Mouse (Mus musculus): ENCODE data around the gene Atp6ap1. TPM values are rescaled to one million over a fixed set of nuclear protein-coding genes. Genes with fewer than 3 reads are reported as not detected.

The Atp6ap1 gene
- polyA plus RNA-seq (2015; fragmentation: Nextera tagmentation; extraction: Ambion mirVana): 126 and 131 TPM in 2 replicates

- peak within 1 kb of the TSS; percentile 84 for H3K9ac ChIP-seq (ENCODE audit: low read length)
- H3K9me3 ChIP-seq (replicated peaks; ENCODE audit: control insufficient read depth, low read length): no peaks in the 10 kb centered on the region
- H3K4me3 ChIP-seq (ENCODE audit: low read length): peak within 1 kb of the TSS; percentile 73
- H3K27ac ChIP-seq (ENCODE audit: low read length): peak within 1 kb of the TSS; percentile 62
- H3K27me3 ChIP-seq (ENCODE audit: control insufficient read depth, insufficient read depth, low read length): no peaks in the 10 kb centered on the region
- peak within 1 kb of the TSS; percentile 73 for H3K4me2 ChIP-seq (ENCODE audit: low read depth, low read length)
- H3K4me1 ChIP-seq (ENCODE audit: control insufficient read depth, insufficient read depth, low read length): 0 out of 2 replicates have a peak, but pooled peaks cover 3% of the 10 kb centered on the region
- H3K36me3 ChIP-seq (ENCODE audit: control insufficient read depth, insufficient read depth): peaks cover 6% of the 10 kb centered on the region; the same call in 1 of the 2 replicates
- WGBS: 14% methylated on average over 37 of the region's 37 CpGs
- ATAC-seq (replicated peaks; ENCODE audit: extremely low read depth, insufficient read depth, low FRiP score): peak; percentile 97
Measured at GRCm38 (mm10) chrX:74296538-74297448, at the start of gene Atp6ap1. Atp6ap1 (plus strand) TSS chrX:74297097.

GRCm38 (mm10) chrX:74248651-74249050 is 48.2 kb upstream of the Atp6ap1 start:
- Histone ChIP-seq H3K27ac (ENCODE audit: low read length) (peak overlapping the region; percentile 81), H3K9ac (ENCODE audit: low read length) (peak overlapping the region; percentile 76), H3K4me1 (ENCODE audit: control insufficient read depth, insufficient read depth, low read length) (peaks cover 2% of the 10 kb centered on the region; the same call in 1 of the 2 replicates), H3K9me3 (replicated peaks; ENCODE audit: control insufficient read depth, low read length) (no peaks in the 10 kb centered on the region), H3K36me3 (ENCODE audit: control insufficient read depth, insufficient read depth) (no peaks in the 10 kb centered on the region), H3K4me2 (ENCODE audit: low read depth, low read length) (peak overlapping the region; percentile 68), H3K27me3 (ENCODE audit: control insufficient read depth, insufficient read depth, low read length) (no peaks in the 10 kb centered on the region), H3K4me3 (ENCODE audit: low read length) (peak overlapping the region; percentile 51)
- no peak for ATAC-seq (replicated peaks; ENCODE audit: extremely low read depth, insufficient read depth, low FRiP score)
- WGBS: 5% methylated on average over 3 of the region's 3 CpGs

GRCm38 (mm10) chrX:74249615-74250014 is 47.3 kb upstream of the Atp6ap1 start, which contains the start of gene Flna:
Flna (minus strand) TSS chrX:74249820.
- Histone ChIP-seq H3K4me3 (ENCODE audit: low read length) (peak within 1 kb of the TSS; percentile 51), H3K36me3 (ENCODE audit: control insufficient read depth, insufficient read depth) (no peaks in the 10 kb centered on the region), H3K9me3 (replicated peaks; ENCODE audit: control insufficient read depth, low read length) (no peaks in the 10 kb centered on the region), H3K4me2 (ENCODE audit: low read depth, low read length) (peak within 1 kb of the TSS; percentile 68), H3K9ac (ENCODE audit: low read length) (peak within 1 kb of the TSS; percentile 76), H3K27me3 (ENCODE audit: control insufficient read depth, insufficient read depth, low read length) (no peaks in the 10 kb centered on the region), H3K4me1 (ENCODE audit: control insufficient read depth, insufficient read depth, low read length) (peaks cover 2% of the 10 kb centered on the region; the same call in 1 of the 2 replicates), H3K27ac (ENCODE audit: low read length) (peak within 1 kb of the TSS; percentile 81)
- no peak for ATAC-seq (replicated peaks; ENCODE audit: extremely low read depth, insufficient read depth, low FRiP score)
- 15% methylated on average over 38 of the region's 38 CpGs for WGBS

- H3K36me3 ChIP-seq (ENCODE audit: control insufficient read depth, insufficient read depth): peaks cover 7% of the 10 kb centered on the region
- no peaks in the 10 kb centered on the region for H3K9me3 ChIP-seq (replicated peaks; ENCODE audit: control insufficient read depth, low read length)
- WGBS: 18% methylated on average over 39 of the region's 39 CpGs
- peak within 1 kb of the TSS; percentile 82 for H3K9ac ChIP-seq (ENCODE audit: low read length)
- peak within 1 kb of the TSS; percentile 69 for H3K4me3 ChIP-seq (ENCODE audit: low read length)
- peaks cover 3% of the 10 kb centered on the region; the same call in 1 of the 2 replicates for H3K4me1 ChIP-seq (ENCODE audit: control insufficient read depth, insufficient read depth, low read length)
- peak within 1 kb of the TSS; percentile 74 for H3K4me2 ChIP-seq (ENCODE audit: low read depth, low read length)
- no peaks in the 10 kb centered on the region for H3K27me3 ChIP-seq (ENCODE audit: control insufficient read depth, insufficient read depth, low read length)
- H3K27ac ChIP-seq (ENCODE audit: low read length): peak within 1 kb of the TSS; percentile 91
- peak; percentile 96 for ATAC-seq (replicated peaks; ENCODE audit: extremely low read depth, insufficient read depth, low FRiP score)
Measured at GRCm38 (mm10) chrX:74254153-74254887, 42.6 kb upstream of the Atp6ap1 start, which contains the start of gene Emd. Emd (plus strand) TSS chrX:74254687.

- Histone ChIP-seq H3K9me3 (replicated peaks; ENCODE audit: control insufficient read depth, low read length) (no peaks in the 10 kb centered on the region), H3K9ac (ENCODE audit: low read length) (peak overlapping the region; percentile 82), H3K4me1 (ENCODE audit: control insufficient read depth, insufficient read depth, low read length) (peaks cover 3% of the 10 kb centered on the region; the same call in 1 of the 2 replicates), H3K4me2 (ENCODE audit: low read depth, low read length) (peak overlapping the region; percentile 74), H3K27me3 (ENCODE audit: control insufficient read depth, insufficient read depth, low read length) (no peaks in the 10 kb centered on the region), H3K27ac (ENCODE audit: low read length) (peak overlapping the region; percentile 91), H3K36me3 (ENCODE audit: control insufficient read depth, insufficient read depth) (peaks cover 7% of the 10 kb centered on the region), H3K4me3 (ENCODE audit: low read length) (peak overlapping the region; percentile 69)
- 18% methylated on average over 31 of the region's 31 CpGs for WGBS
- ATAC-seq (replicated peaks; ENCODE audit: extremely low read depth, insufficient read depth, low FRiP score): no peak; the same call in 1 of the 2 replicates
Measured at GRCm38 (mm10) chrX:74254888-74255565, 41.9 kb upstream of the Atp6ap1 start.

GRCm38 (mm10) chrX:74257746-74258145 is 39.2 kb upstream of the Atp6ap1 start:
- WGBS: 91% methylated on average over 3 of the region's 3 CpGs
- H3K4me1 ChIP-seq (ENCODE audit: control insufficient read depth, insufficient read depth, low read length): peaks cover 3% of the 10 kb centered on the region; the same call in 1 of the 2 replicates
- H3K36me3 ChIP-seq (ENCODE audit: control insufficient read depth, insufficient read depth): peaks cover 7% of the 10 kb centered on the region
- no peak for ATAC-seq (replicated peaks; ENCODE audit: extremely low read depth, insufficient read depth, low FRiP score)
- no peak overlapping the region for H3K4me3 ChIP-seq (ENCODE audit: low read length)
- H3K9me3 ChIP-seq (replicated peaks; ENCODE audit: control insufficient read depth, low read length): no peaks in the 10 kb centered on the region
- no peak overlapping the region for H3K27ac ChIP-seq (ENCODE audit: low read length)
- no peak overlapping the region for H3K4me2 ChIP-seq (ENCODE audit: low read depth, low read length)
- H3K9ac ChIP-seq (ENCODE audit: low read length): no peak overlapping the region
- H3K27me3 ChIP-seq (ENCODE audit: control insufficient read depth, insufficient read depth, low read length): no peaks in the 10 kb centered on the region

- peak overlapping the region; percentile 62 for H3K9ac ChIP-seq (ENCODE audit: low read length)
- 25% methylated on average over 3 of the region's 3 CpGs for WGBS
- peak overlapping the region; percentile 72 for H3K4me3 ChIP-seq (ENCODE audit: low read length)
- H3K36me3 ChIP-seq (ENCODE audit: control insufficient read depth, insufficient read depth): peaks cover 3% of the 10 kb centered on the region; the same call in 1 of the 2 replicates
- no peaks in the 10 kb centered on the region for H3K27me3 ChIP-seq (ENCODE audit: control insufficient read depth, insufficient read depth, low read length)
- H3K4me2 ChIP-seq (ENCODE audit: low read depth, low read length): peak overlapping the region; percentile 55
- H3K4me1 ChIP-seq (ENCODE audit: control insufficient read depth, insufficient read depth, low read length): no peaks in the 10 kb centered on the region
- H3K27ac ChIP-seq (ENCODE audit: low read length): peak overlapping the region; percentile 90
- H3K9me3 ChIP-seq (replicated peaks; ENCODE audit: control insufficient read depth, low read length): no peaks in the 10 kb centered on the region
- ATAC-seq (replicated peaks; ENCODE audit: extremely low read depth, insufficient read depth, low FRiP score): peak; percentile 26
Measured at GRCm38 (mm10) chrX:74269736-74270061, 27.2 kb upstream of the Atp6ap1 start.

- Histone ChIP-seq H3K4me2 (ENCODE audit: low read depth, low read length) (peak within 1 kb of the TSS; percentile 71), H3K36me3 (ENCODE audit: control insufficient read depth, insufficient read depth) (peaks cover 3% of the 10 kb centered on the region; the same call in 1 of the 2 replicates), H3K27me3 (ENCODE audit: control insufficient read depth, insufficient read depth, low read length) (no peaks in the 10 kb centered on the region), H3K4me3 (ENCODE audit: low read length) (peak within 1 kb of the TSS; percentile 72), H3K9ac (ENCODE audit: low read length) (peak within 1 kb of the TSS; percentile 81), H3K9me3 (replicated peaks; ENCODE audit: control insufficient read depth, low read length) (no peaks in the 10 kb centered on the region), H3K4me1 (ENCODE audit: control insufficient read depth, insufficient read depth, low read length) (no peaks in the 10 kb centered on the region), H3K27ac (ENCODE audit: low read length) (peak within 1 kb of the TSS; percentile 90)
- 9% methylated on average over 42 of the region's 42 CpGs for WGBS
- peak; percentile 92 for ATAC-seq (replicated peaks; ENCODE audit: extremely low read depth, insufficient read depth, low FRiP score)
Measured at GRCm38 (mm10) chrX:74270062-74270901, 26.6 kb upstream of the Atp6ap1 start, which contains the start of gene Rpl10. Rpl10 (plus strand) TSS chrX:74270812.
